Mouse (Mus musculus): ENCODE results near the gene Ildr1. TPM values are rescaled to one million over a fixed set of nuclear protein-coding genes. Genes with fewer than 3 reads are reported as not detected.

Gene Ildr1
- total RNA-seq, 2 experiments from 2014 or later, result 0.26 to 0.42 TPM

DNA sequence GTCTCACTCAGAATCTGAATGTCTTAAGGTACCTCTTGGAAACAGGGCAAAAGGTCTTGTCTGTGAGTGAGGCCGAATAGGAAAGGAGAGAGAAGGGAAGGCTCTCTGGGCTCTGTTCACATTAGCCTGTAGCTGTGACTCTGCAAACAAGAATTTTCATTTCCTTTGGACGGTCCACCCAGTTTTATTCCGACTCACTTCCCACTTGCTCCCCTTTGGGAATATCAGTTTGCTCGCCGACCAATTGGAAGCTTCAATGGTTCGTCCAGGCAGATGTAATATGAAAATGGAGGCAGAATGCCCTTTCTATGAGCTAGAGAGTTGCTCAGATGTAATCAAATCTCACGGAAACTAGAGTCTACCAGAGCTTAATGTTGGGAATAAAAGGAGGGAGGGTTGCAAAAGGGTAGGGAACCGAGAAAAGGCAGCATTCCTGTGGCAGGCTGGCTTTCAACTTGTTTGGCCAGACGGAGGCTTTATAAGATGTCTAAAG is 1.1 kb downstream of the Ildr1 start:
- DNase-seq (ENCODE audit: low spot score in 2 of 2), result no peak
- intact Hi-C loops (cut with DNase I), result no loop called here

DNA sequence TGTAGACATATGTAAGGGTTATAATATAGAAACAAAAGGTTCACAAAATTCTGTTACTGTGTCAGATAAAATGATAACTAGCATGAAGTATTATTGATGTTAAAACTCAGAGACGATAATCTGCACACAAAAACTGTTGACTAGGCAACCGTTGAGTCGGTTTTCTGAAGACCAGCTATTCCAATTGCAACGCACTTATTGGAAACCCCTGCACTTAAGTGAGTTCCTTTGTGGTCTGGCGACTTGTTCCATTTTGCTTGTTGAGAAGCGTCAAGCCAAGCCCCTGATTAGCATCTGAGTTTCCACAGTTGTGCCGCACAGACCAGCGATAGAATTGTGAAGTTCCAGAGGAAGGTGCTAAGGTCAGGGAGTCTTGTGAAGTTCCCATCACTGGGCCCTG is 3.6 kb downstream of the Ildr1 start:
- intact Hi-C loops (cut with DNase I), result no loop called here
- DNase-seq (ENCODE audit: low spot score in 2 of 2), result no peak

DNA sequence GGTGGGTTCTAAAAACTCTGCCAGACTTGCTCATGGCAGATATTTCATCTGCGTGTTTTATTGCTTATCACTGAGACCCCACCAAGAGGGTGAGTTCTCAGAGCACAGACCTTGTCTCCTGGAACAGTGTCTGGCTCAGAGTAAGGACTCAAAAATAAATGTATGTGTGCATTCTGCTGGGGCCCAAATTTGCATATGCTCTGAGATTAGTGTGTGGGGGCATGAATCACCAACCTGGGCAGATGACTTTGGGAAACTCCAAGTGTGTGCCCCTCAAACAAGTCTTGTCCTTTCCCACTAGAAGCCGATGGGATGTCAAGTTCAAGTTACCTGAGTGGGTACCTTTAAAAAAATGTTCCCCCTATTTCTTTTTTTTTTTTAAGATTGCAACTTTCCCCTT is 6.7 kb downstream of the Ildr1 start:
- intact Hi-C loops (cut with DNase I), result no loop called here
- DNase-seq (ENCODE audit: low spot score in 2 of 2), result no peak

DNA sequence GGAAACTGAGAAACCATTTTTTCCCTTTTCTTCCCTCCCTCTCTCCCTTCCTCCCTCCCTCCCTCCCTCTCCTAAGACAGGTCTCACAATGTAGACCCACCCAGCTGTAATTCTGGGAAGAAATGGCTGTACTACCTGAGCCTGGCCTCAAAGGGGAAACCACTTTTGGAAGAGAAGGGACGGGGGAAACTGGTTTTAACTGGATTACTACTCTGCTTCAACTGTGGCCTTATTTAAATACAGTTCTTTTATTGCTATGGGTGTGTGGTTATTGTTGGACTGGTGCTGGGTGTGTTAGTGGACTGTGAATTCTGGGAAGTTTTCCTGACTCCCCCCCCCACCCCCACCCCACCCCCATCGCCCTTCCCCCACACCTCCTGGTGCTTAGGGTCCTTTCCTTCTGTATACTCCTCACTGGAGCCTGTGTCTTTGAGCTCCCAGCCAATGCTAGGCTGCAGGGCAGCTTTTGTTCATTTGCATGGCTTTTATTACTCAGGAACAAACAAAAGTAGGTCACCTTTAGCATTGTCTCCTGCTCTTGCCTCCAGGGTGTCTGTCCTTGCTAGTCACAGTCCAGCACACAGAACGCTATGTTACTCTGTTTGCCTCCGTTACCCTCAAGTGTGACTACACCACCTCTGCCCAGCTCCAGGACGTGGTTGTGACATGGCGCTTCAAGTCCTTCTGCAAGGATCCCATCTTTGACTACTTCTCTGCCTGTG is 14.1 kb downstream of the Ildr1 start:
- DNase-seq (ENCODE audit: low spot score in 2 of 2), result no peak
- intact Hi-C loops (cut with DNase I), result no loop called here

DNA sequence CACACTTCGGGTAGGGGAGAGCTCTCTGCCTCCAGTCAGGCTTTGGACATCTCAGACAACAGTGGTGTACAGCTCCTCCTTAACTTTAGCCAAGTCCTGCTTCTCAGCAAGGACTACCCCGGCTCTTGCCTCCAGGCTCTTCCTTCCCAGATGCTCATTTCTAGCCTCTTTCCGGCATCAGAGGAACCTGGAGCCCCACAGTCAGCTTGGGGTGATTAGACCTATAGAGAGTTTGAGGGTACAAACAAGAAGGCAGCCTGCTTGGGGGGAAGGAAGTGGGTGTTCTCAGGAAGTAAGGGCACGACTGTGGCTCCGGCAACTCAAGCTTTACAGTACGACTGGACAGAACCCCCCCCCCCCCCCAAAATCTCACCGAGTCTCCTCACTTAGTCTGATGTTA is 15.0 kb downstream of the Ildr1 start:
- DNase-seq (ENCODE audit: low spot score in 2 of 2), result no peak
- intact Hi-C loops (cut with DNase I), result no loop called here

DNA sequence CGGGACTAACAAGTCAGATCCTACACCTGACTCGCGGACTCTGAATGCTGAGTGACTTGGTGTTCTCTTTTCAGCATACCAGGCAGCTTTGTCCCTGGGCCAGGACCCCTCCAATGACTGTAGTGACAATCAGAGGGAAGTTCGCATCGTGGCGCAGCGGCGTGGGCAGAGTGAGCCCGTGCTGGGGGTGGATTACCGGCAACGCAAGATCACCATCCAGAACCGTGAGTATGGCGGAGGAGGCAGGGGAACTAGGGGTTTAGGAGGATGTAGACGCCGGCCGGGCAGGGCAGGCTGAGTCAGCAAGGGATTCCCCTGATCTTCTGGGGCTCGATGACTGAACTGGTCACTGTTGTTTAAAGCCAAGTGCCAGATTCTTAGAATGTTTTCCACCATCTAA is 15.6 kb downstream of the Ildr1 start:
- no peak for DNase-seq (ENCODE audit: low spot score in 2 of 2)
- intact Hi-C loops (cut with DNase I), result no loop called here

DNA sequence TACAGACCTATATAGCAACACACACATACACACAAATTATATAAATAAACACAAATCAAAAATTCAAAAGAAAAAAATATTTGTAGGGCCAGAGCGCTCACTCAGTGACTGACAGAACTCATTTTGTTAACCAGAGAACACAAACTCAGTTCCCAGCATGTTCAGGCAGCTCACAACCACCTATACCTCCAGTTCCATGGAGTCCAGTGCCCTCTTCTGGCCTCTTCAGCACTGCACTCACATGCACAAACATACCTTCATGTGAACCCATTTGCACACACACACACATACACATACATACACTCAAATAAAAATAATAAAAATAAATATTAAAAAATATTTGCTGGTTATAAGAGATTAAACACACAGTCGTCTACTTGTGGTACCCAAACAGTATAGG is 17.0 kb downstream of the Ildr1 start:
- intact Hi-C loops (cut with DNase I), result no loop called here
- no peak for DNase-seq (ENCODE audit: low spot score in 2 of 2)

DNA sequence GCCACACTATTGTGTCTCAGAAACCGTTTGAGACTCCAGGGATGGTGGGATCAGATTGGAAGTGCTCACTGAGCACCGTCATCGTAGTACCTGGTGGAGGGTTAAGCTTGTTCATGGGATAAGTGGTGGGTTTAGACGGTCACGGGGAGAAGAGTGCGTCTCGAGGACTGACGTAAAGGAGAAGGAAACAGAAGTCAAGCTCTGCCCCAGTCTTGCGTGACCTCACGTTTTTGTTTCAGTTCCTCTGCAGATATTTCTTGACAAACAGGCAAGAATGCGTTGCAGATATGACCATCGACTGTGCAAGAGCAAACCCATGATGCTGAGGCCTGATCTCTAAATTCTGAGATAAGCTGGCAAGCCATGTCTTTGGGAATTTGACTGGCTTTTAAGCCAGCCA is 18.0 kb downstream of the Ildr1 start:
- intact Hi-C loops (cut with DNase I), result no loop called here
- DNase-seq (ENCODE audit: low spot score in 2 of 2), result no peak

DNA sequence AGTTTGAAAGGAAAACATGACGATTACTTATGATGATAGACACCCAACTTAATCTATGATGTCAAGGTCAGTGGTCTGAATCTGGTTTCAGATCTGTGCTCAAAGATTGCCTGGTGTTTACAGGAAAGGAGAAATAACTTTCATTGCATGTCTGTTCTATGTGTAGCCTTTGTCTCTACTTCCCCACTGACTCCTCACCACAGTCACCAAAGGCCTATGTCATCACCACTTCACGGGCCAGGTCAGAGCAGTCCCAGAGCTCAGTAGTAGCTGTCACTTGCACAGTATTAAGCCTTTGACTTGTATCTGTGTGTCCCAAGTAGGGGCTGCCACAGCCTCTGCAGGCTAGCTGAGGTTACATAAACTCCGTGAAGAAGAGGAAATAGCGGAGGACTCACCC is 23.7 kb downstream of the Ildr1 start:
- intact Hi-C loops (cut with DNase I), result no loop called here
- DNase-seq (ENCODE audit: low spot score in 2 of 2), result no peak

DNA sequence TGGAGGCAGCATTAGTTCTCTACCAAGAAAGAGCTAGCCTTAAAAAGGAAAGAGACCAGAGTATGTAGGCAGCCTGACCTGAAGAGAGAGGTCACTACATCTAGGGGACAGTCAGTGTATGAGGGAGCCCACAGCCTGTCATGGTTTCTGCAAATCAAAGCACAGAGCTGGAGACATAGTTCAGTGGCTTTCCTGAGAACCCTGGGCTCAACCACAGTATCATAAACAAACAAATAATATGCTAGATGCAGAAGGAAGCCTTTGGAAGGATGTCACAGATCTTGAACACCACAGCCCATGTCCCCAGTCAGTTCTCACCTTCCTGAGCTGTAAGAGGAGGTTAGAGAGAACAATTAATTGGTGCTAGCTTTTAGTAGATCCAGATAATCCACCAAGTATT is 24.9 kb downstream of the Ildr1 start:
- no peak for DNase-seq (ENCODE audit: low spot score in 2 of 2)
- intact Hi-C loops (cut with DNase I), result no loop called here

DNA sequence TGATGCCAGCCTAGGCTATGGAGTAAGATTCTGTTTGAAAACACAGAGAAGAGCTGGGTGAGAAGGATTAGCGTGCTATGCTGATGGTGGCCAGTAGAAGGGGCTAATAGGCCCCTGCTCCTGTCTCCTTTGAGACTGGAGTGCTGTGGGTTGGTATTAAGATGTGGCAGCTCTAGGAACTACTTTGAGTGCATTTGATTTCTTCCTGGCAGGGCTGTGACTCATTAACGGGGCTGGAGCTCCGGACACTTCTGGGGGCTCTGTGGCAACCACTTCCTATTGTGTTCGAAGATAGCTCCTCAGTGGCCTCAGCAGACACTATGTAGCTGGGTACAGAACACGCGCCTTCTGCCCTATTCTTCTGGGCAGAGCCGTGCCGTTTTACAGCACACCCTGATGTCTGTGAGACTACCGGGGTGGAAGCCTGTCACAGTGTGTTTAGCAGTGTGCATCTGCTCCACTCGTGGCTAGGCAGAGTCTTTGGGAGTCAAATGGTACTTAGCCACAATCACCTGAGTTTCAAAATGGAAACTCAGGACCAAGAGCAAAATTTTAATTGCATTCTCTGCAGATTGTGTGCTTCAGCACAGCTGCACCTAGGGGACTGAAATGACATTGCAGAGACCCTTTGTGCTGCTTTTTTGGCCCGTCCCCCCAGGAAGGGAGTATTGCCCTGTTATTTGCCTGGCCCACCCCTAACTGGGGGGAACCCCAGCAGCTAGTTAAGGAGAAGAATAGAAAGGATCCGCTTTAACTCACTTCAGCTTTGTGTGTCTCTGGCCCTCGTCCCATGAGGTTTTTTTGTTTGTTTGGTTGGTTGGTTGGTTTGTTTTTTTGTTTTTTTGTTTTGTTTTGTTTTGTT is 26.6 kb downstream of the Ildr1 start:
- intact Hi-C loops (cut with DNase I), result loop anchor here (5.0 kb wide), 1 partner anchor 248 kb away; no protein-coding TSS in a partner anchor
- DNase-seq (ENCODE audit: low spot score in 2 of 2), result no peak

DNA sequence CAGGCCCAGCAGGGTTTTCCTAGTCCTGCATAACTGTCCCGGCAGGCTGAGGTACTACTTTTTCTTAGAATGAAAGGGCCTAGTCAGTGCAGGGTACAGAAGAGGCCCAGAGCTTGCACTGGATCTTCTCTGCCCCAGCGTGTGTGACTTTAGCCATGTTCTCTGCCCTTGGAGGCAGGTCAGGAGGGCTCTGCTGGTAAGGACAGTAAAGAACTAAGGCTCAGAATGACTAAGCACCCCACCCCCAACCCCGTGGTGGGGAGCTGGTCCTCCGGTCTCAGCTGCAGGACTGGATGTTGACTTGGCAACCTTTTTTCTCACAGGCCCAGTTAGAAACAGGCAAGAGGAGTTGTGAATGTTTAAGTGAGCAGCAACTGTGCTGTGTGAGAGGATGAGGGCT is 29.0 kb downstream of the Ildr1 start:
- intact Hi-C loops (cut with DNase I), result loop anchor here (5.0 kb wide), 1 partner anchor 250 kb away; no protein-coding TSS in a partner anchor

DNA sequence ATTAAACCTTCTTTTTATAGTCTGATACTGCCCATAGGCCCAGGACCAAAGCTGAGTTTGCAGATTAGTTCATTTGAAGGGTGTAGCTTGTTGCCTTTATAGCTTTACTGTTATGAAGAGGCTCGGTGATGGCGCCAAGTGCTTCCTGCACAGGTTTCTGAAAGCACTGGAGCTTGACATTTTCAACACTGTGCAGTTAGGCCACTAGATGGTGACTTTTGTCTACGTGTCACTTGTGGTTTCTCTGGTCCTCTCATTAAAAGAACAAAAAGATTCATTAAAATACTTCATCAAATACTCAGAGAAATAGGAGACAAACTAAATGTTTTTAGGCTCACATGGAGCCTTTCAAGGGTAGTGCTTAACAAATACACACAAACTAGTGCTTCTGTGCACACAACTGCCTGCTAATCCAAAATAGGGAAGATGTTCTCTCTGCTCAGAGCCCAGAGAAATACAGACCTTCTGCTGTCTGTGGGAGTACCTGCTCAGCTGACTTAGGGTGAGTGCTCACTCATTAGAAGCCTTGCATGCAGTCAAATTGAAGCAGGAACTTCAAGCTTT is 30.2 kb downstream of the Ildr1 start:
- DNase-seq (ENCODE audit: low spot score in 2 of 2), result peak; percentile 23 to 26
- intact Hi-C loops (cut with DNase I), result loop anchor here (2.0 to 5.0 kb wide), 2 partner anchors 93 to 252 kb away; no protein-coding TSS in a partner anchor

More for the DNA sequence above, 29.0 kb downstream of the Ildr1 start:
- DNase-seq (ENCODE audit: low spot score in 2 of 2), result no peak

DNA sequence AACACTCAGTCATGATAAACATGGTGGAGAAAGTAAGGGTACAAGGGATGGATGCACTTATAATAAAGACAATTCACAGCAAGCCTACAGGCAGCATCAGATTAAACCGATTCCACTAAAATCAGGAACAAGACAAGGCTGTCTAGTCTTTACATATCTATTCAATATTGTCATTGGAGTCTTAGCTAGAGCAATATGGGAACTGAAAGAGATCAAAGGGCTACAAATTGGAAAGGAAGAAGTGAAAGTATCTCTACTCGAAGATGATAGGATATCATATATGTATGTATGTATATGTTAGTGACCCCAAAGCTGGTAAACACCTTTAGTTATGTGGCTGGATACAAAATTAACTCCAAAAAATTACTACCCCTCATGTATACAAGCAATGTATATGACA is 35.2 kb downstream of the Ildr1 start:
- intact Hi-C loops (cut with DNase I), result no loop called here
- DNase-seq (ENCODE audit: low spot score in 2 of 2), result no peak

DNA sequence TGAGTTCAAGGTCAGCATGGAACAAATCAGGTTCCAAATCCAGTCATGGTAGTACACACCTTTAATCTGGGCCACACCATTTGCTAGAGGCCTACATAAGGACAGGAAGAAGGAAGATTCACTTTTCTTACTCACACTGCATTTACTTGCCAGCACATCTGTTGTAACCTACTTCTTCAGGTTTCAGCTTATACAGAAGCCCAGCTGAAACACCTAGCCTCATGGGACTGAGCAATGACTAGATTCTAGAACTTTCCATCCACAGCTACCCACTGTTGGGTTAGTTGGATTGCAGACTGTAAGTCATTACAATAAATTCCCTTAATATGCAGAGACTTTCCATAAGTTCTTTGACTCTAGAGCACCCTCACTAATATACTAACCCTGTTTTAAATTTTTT is 38.8 kb downstream of the Ildr1 start:
- no peak for DNase-seq (ENCODE audit: low spot score in 2 of 2)

DNA sequence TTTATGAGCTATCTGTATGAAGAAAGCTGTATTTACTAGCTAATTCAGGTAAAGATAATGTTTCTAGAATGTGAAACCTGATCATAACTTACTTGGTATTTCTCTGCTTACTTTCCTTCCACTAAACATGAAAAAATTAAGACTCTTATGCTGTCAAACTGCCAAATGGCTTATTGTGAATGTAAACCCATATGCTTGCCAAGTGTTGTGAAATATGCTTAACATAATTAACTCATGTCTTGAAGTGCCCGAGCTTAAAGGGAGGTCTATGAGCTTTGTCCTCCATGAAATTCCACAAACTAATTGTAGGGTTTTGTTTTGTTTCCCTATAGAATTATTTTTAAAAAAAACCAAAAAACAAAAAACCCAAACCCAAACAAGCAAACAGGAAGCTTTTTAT is 40.0 kb downstream of the Ildr1 start:
- DNase-seq (ENCODE audit: low spot score in 2 of 2), result no peak
- intact Hi-C loops (cut with DNase I), result no loop called here

More for the DNA sequence above, 38.8 kb downstream of the Ildr1 start:
- intact Hi-C loops (cut with DNase I), result no loop called here

DNA sequence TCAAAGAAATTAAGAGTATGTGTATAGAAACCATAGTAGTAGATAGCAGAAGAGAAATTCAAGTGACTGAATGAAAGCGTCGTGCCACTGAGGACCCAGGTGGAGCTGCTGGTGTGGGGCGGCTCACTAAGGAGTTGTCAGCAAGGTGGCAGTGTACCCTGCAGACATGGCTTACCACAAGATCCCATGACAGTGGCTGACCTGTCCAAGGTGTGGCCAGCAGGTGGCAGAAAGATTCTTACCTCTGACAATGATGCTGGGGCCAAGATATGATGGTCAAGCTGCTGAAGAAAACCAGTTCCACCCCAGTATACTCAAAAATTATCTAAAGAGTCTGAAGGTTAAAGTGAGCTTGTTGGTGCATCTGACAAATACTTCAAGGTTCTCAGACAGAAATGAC is 41.6 kb downstream of the Ildr1 start:
- intact Hi-C loops (cut with DNase I), result no loop called here
- no peak for DNase-seq (ENCODE audit: low spot score in 2 of 2)

DNA sequence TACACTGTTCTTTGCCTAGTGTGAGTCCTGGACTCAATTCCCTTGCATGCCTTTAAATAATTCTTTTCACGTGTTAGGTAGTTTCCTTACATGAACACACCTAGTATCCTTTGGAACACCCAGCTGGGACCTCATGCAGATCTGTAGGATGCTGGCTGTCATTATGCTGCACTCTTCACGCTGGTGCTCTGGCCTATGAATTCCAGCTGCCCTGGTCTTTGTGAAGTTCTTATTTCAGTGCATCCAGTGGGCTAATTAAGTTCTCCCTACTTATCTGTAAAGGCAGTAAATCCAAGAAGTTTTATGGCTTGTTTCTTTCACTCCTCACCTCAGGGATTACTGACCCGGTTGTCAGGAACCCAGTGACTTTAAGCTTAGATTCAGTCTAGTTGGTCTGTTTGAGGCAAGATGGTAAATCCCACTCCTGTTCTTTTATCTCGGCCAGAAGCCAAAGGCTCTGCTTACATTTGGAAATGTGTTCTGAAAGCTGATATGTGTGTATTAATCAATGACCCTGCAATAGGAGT is 45.7 kb downstream of the Ildr1 start:
- intact Hi-C loops (cut with DNase I), result no loop called here
- no peak for DNase-seq (ENCODE audit: low spot score in 2 of 2)

DNA sequence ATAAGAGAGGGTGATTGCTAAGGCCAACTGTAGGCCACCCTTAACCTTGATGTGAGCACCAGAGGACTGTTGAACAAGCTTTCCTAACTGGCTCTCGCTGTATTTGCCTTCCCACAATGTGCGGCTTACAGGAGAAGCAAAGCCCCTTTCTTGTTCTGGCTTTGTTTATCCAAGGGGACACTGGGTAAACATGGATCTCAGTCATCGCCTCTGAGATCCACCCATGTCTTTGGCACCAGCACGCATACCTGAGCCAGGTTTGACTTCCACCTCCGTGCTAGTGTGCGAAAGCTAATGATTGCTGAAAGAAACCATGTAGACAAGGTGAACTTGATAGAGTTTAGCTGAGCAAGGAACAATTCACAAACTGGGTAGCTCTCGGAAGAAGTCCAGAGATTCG is 49.8 kb downstream of the Ildr1 start:
- no peak for DNase-seq (ENCODE audit: low spot score in 2 of 2)
- intact Hi-C loops (cut with DNase I), result no loop called here

DNA sequence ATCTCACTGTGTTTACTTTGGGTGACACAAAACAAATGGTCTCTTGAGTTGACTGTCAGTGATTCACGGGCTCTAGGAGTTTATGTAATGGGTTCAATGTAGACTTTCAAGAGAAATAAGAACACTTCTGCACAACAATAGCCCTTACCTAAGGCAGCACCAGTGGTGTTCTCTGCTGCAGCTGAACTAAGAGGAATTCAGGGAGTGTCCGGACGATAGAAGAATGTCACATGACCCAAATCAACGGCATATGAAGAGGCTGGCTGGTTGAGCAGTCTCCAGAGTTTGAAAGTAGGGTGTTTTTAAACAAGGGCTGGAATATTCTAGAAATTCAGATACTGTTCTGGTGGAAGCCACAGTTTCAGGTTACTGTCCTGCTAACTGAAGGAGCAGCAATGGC is 53.3 kb downstream of the Ildr1 start:
- intact Hi-C loops (cut with DNase I), result no loop called here
- no peak for DNase-seq (ENCODE audit: low spot score in 2 of 2)

Data from left cerebral cortex, postnatal 14 days (tissue).